Mouse (Mus musculus) heart, postnatal 0 days (tissue): ENCODE results near the gene Ccdc102a. TPM values are rescaled to one million over a fixed set of nuclear protein-coding genes. Genes with fewer than 3 reads are reported as not detected.

Experiments
- ATAC-seq: fragments of 200-750 bp; cut with Nextera tagmentation; 2 replicates; pipeline ENCODE4 v1.8.0; 2017; ENCODE audit warnings: low read depth, moderate number of reproducible peaks, moderate library complexity; ENCODE audit not compliant: insufficient read depth
- DNase-seq: peaks from one replicate; pipeline ENCODE4 v3.0.0-alpha.2; 2016; ENCODE audit warnings: low spot score
- H3K27ac ChIP-seq: fragments of 300-500 bp; sonication (generic); 2 replicates; pipeline ENCODE4 v1.5.1; 2014; ENCODE audit warnings: low read depth, mild to moderate bottlenecking
- H3K27me3 ChIP-seq: fragments of 300-500 bp; sonication (generic); 2 replicates; pipeline ENCODE4 v1.6.1; 2014; ENCODE audit warnings: low read length, mixed read lengths; ENCODE audit not compliant: control insufficient read depth, insufficient read depth
- H3K36me3 ChIP-seq: fragments of 300-500 bp; sonication (generic); replicated peaks from 2 replicates; pipeline ENCODE4 v1.6.1; 2014; ENCODE audit warnings: low read length, mixed read lengths; ENCODE audit not compliant: control insufficient read depth, insufficient read depth
- H3K4me1 ChIP-seq: fragments of 300-500 bp; sonication (generic); 2 replicates; pipeline ENCODE4 v1.6.1; 2014; ENCODE audit warnings: antibody characterized with exemption; ENCODE audit not compliant: control insufficient read depth, insufficient read depth
- H3K4me2 ChIP-seq: fragments of 300-500 bp; sonication (generic); 2 replicates; pipeline ENCODE4 v1.6.1; 2014; ENCODE audit warnings: low read depth, mild to moderate bottlenecking, low read length, moderate library complexity
- H3K4me3 ChIP-seq: fragments of 300-500 bp; sonication (generic); 2 replicates; pipeline ENCODE4 v1.5.1; 2014; ENCODE audit warnings: low read depth, low read length
- H3K9ac ChIP-seq: fragments of 300-500 bp; sonication (generic); replicated peaks from 2 replicates; pipeline ENCODE4 v1.6.1; 2014; ENCODE audit warnings: low read depth, low read length, mixed read lengths
- H3K9me3 ChIP-seq: fragments of 300-500 bp; sonication (generic); replicated peaks from 2 replicates; pipeline ENCODE4 v1.6.1; 2016; ENCODE audit warnings: low read length; ENCODE audit not compliant: control insufficient read depth
- CTCF ChIP-seq: IDR thresholded peaks from 2 replicates; pipeline ENCODE4 v1.5.1; 2016; ENCODE audit warnings: antibody characterized with exemption, control low read depth, low read depth
- EP300 ChIP-seq: IDR thresholded peaks from 2 replicates; pipeline ENCODE4 v1.6.1; 2016; ENCODE audit warnings: antibody characterized with exemption, low read depth
- WGBS: fragments of 180-500 bp; shearing (Covaris S2); extraction: QIAGEN DNeasy Blood & Tissue Kit; methylation state at CpG from one replicate; pipeline ENCODE4 v1.1.7; 2014; 5-methylcytosine and 5-hydroxymethylcytosine counted together
- polyA plus RNA-seq: library from polyadenylated mRNA; unstranded; fragments of >200 nt; fragmentation: Nextera tagmentation; extraction: Ambion mirVana; gene quantifications from 2 replicates; pipeline ENCODE4 v1.2.1, GENCODE M21; 2015
- total RNA-seq: library from RNA; depleted of rRNA; stranded (reverse); fragments of >200 nt; gene quantifications from 2 replicates; pipeline ENCODE4 v1.2.3, GENCODE M21; 2014; ENCODE audit warnings: low replicate concordance

The Ccdc102a gene
- total and polyA plus RNA-seq, 2 experiments from 2014 or later = 10.1 to 12.4 TPM

DNA sequence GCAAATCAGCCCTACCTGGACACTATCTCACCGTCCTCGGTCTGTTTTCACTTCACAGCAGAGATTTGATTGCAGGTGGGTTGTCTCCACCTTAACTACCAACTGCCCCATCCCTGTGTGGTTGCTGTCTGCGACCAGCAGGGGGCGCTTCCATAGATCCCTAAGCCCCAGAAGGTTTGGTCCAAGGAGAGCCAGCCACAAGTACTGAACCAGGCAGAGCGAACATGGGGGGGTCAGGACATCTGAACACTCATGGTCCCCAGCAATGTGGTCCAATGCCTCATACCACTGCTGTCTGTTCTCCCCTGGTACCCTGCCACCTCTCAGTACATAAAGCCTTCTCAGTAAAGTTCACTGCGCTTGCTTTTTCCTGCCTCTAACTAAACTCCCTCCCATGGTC, 43.5 kb downstream of the Ccdc102a start:
- no peaks in the 10 kb centered on the region for H3K27me3 ChIP-seq
- 9% methylated on average over 6 of the region's 6 CpGs for WGBS
- peaks cover 22% of the 10 kb centered on the region for H3K4me1 ChIP-seq
- H3K9me3 ChIP-seq = no peaks in the 10 kb centered on the region
- peak; percentile 75 for DNase-seq
- ATAC-seq = peak; percentile 25; the same call in 1 of the 2 replicates
- H3K9ac ChIP-seq = peak overlapping the region; percentile 21; the same call in 1 of the 2 replicates
- no peak overlapping the region for H3K27ac ChIP-seq
- TF ChIP-seq CTCF = peak; percentile 87
- no peak for TF ChIP-seq EP300
- H3K4me2 ChIP-seq = peak overlapping the region; percentile 93
- H3K36me3 ChIP-seq = 0 out of 2 replicates have a peak, but pooled peaks cover 5% of the 10 kb centered on the region
- H3K4me3 ChIP-seq = peak overlapping the region; percentile 78

DNA sequence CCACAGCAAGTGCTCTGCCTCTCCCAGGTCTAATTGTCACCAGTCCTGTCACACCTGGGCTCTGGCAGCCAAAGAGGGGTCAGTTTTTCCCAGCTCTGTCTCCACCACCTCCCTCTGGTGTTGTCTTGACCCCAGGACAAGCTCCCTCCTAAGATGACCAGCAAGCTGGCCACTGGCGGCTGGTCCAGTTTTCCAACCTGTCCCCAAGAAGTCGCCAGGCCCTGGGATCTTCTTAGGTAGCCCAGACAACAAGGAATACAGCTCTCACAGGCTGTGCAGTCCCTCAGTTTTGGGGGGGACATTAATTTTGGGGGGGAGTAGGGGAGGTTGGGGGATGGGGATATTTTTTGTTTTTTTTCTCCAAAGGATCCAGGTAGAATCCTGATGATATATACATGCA, 45.3 kb downstream of the Ccdc102a start:
- no peak for TF ChIP-seq EP300
- no peak for TF ChIP-seq CTCF
- DNase-seq (no peak), ATAC-seq (no peak)
- Histone ChIP-seq H3K9me3 (no peaks in the 10 kb centered on the region), H3K4me3 (no peak overlapping the region), H3K27ac (no peak overlapping the region), H3K4me1 (peaks cover 27% of the 10 kb centered on the region), H3K27me3 (no peaks in the 10 kb centered on the region), H3K36me3 (0 out of 2 replicates have a peak, but pooled peaks cover 5% of the 10 kb centered on the region), H3K4me2 (0 out of 2 replicates have a peak overlapping the region, but pooled peaks have one; percentile 64), H3K9ac (no peak overlapping the region)
- 85% methylated on average over 2 of the region's 2 CpGs for WGBS

DNA sequence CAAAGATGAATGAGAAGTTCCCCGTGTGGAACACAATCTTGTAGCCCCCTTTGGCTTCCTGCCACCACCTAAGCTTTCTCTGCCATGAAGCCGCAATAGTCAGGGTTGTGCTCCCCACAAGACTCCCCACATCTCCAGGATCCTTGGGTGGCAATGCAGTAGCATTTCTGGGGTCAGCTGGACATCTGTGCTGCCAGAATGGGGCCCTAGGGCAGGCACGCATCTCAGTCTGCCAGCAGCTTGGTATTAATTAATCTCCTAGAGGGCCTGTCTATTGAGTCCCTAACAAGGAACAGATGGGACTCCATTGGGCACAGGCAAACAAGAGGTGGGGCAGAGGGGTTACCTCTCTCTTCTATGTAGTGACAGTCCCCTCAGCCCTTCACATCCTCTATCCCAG, 45.7 kb downstream of the Ccdc102a start:
- Histone ChIP-seq H3K9me3 (no peaks in the 10 kb centered on the region), H3K9ac (no peak overlapping the region), H3K36me3 (peaks cover 9% of the 10 kb centered on the region), H3K4me1 (peaks cover 27% of the 10 kb centered on the region), H3K27me3 (no peaks in the 10 kb centered on the region), H3K4me3 (no peak overlapping the region), H3K27ac (no peak overlapping the region), H3K4me2 (peak overlapping the region; percentile 64; the same call in 1 of the 2 replicates)
- DNase-seq (no peak), ATAC-seq (no peak)
- TF ChIP-seq EP300 (no peak), CTCF (no peak)
- WGBS = 57% methylated on average over 3 of the region's 3 CpGs

DNA sequence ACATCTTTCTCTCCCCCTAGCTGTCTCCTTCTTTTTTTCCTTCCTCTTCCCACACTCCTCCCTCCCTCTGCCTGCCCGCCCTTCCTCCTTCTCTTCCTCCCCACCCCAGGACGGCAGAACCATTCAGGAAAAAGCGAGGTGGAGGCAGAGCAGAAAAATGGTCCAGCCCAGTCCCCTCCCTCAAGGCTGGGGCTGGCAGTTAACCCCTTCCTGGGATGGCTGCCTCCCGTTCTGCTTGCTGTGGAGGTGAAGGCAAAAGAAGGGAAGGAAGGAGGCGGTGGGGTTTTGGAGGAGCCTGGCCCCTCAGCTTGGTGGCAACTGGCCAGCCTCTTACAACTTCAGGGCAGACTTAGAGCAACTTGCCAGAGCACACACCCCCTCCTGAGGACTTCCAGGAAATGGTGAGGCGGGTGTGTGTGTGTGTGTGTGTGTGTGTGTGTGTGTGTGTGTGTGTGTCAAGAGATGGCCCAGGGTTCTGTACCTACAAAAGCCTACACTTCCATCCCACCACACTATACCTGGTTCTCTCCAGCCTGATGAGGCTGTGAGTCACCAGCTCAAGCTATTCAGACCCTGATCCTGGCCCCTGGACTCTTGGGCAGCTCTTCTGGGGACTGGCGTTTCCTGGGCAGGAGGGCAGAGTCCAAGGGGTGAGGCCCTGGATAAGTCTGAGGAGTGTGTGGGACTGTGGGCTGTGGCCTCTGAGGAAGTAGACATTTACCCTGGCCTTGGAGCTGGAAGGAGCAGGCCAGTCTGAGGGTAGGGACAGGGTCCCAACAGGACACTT, 46.6 kb downstream of the Ccdc102a start:
- TF ChIP-seq EP300 (no peak), CTCF (no peak)
- Histone ChIP-seq H3K36me3 (peaks cover 18% of the 10 kb centered on the region), H3K27ac (0 out of 2 replicates have a peak overlapping the region, but pooled peaks have one; percentile 22), H3K9me3 (no peaks in the 10 kb centered on the region), H3K4me3 (peak overlapping the region; percentile 35), H3K4me2 (peak overlapping the region; percentile 64), H3K9ac (peak overlapping the region; percentile 35), H3K4me1 (peaks cover 22% of the 10 kb centered on the region), H3K27me3 (no peaks in the 10 kb centered on the region)
- ATAC-seq = peak; percentile 48
- DNase-seq = peak; percentile 47
- WGBS = 21% methylated on average over 6 of the region's 7 CpGs

DNA sequence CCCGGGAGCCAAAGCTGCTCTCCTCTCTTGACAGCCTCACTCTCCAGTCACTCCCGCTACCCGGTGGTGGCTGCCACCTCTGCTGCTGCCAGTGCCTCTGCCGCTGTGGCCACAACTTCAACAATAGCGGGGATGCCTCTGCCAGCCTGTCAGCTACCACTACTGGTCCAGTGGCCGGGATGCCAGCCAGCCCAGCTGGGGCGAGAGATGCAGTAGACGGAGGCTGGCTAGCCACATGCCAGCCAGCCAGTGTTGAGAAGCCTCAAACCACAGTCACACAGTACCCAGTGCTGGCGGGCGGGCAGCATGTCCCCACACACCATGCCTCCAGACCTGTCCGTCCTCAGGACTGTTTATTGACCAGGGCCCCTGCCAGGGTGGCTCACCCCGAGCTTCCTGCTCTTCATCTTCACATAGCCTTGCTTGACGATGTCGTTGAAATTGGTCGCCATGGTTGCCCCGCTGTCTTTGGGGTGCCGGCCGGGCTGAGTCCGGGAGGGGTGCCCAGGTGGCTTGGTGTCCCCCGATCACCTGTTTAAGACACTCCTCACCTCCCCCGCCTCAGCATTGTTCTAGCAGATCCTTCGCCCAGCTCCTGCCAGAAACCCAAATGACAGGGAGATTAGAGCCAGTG, 47.3 kb downstream of the Ccdc102a start:
- ATAC-seq (no peak), DNase-seq (no peak)

More for the DNA sequence above, 47.3 kb downstream of the Ccdc102a start:
- Histone ChIP-seq H3K4me2 (peak overlapping the region; percentile 64), H3K4me1 (peaks cover 19% of the 10 kb centered on the region), H3K27ac (no peak overlapping the region), H3K9ac (peak overlapping the region; percentile 35), H3K9me3 (no peaks in the 10 kb centered on the region), H3K27me3 (no peaks in the 10 kb centered on the region), H3K36me3 (peaks cover 25% of the 10 kb centered on the region), H3K4me3 (peak overlapping the region; percentile 35)
- 27% methylated on average over 22 of the region's 22 CpGs for WGBS
- no peak for TF ChIP-seq CTCF
- no peak for TF ChIP-seq EP300
